Mouse (Mus musculus) mesoderm, embryonic 11.5 days (tissue): ENCODE data around the gene Ppp1r10.
A peak's percentile ranks its signal among the peaks of the same experiment; 100 is the strongest.
"Not testable (repeated sequence)": the region's sequence is repeated elsewhere in the genome, so short reads cannot be mapped to it uniquely, and the experiment has no call there.

ENCODE experiments used
- DNase-seq: peaks from one replicate; pipeline ENCODE4 v3.0.0-alpha.2; 2012; ENCODE audit warnings: low read depth, low spot score

Ppp1r10 gene

DNA sequence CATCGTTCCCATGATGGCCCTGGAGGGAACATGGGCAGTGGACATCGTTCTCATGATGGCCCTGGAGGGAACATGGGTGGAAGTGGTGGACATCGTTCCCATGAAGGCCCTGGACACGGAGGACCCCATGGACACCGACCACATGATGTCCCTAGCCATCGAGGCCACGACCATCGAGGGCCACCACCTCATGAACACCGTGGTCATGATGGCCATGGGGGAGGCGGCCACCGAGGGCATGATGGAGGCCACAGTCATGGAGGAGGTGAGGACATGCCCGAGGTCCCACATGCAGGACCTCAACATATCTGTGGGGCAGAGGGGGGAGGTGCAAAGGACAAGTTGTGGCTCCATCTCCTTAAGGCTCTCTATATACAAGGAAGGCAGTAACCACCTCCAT lies 14.4 kb downstream of the Ppp1r10 start:
- no peak for DNase-seq

- DNase-seq: no peak
Measured at GRCm38 (mm10) chr17:35932608-35933007, 16.4 kb downstream of the Ppp1r10 start.

GRCm38 (mm10) chr17:35935763-35936162 lies 19.5 kb downstream of the Ppp1r10 start:
- not testable (repeated sequence) for DNase-seq

GRCm38 (mm10) chr17:35937700-35938348 lies 21.6 kb downstream of the Ppp1r10 start:
- peak; percentile 82 for DNase-seq

- no peak for DNase-seq
Measured at GRCm38 (mm10) chr17:35939108-35939507, 22.9 kb downstream of the Ppp1r10 start.

GRCm38 (mm10) chr17:35939941-35940340 lies 23.7 kb downstream of the Ppp1r10 start:
- no peak for DNase-seq

DNA sequence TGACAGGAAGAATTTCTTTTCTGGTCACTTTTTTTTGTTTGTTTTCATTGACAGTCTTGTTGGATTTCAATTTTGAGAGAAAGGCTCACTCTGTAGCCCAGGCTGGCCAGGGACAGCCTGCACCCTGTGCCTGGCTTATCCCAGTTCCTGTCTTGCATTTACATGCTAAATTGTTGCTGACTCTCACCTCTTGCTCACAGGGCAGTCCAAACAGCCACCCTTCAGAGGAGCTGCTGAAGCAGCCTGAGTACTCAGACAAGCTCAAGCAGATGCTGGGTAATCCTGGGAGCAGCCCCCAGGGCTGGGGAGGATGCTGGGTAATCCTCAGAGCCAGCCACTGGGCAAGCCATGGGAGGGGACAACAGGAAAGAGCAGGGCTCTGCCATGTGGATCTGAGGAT lies 34.7 kb downstream of the Ppp1r10 start:
- DNase-seq: not testable (repeated sequence)

GRCm38 (mm10) chr17:35952559-35952958 lies 36.3 kb downstream of the Ppp1r10 start:
- not testable (repeated sequence) for DNase-seq

DNA sequence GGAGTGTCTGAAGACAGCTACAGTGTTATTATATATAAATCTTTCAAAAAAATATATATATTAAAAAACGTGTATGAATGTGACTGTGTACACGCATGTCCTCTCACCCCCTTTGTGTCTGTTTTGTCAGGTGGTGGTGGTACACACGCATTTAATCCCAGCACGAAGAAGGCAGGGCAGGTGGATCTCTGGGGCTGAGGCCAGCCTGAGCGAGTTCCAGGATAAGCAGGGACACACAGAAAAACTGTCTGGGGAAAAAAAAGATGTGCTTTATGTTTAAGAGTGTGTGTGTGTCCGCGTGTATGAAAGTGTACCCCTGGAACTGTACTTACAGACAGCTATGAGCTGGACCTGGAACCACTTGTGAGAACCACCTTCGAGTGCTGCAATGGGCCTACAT lies 38.4 kb downstream of the Ppp1r10 start:
- DNase-seq: no peak

DNA sequence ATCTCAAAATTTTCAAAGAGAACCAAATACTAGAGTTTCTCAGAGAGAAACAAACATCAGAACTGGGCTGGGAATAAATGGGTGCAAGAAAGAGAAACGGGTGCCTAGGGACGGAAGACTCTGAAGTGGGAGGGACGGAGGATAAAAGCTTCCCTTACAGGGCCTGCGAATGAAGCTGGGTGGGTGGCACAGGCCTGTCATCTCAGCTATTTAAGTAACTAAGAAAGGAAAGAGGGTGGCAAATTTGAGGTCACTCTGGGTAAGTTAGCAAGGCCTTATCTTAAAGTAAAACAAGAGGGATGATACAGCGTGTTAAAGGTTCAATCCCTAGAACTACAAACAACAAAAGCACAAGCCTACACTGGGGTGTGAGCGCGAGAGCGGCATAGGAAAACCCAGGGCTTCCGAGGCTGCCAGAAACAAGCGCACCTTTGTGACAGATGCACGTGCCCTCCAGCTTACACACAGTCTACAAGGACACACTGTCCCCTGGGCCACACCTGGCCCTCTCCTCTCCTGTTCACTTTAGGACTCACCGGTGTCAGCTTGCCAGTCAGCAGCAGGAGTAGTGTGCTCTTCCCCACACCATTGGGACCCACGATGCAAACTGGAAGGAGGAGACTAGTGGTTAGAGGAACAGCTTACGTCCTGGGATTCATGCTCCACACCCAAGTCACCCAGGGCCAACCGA lies 42.4 kb downstream of the Ppp1r10 start:
- DNase-seq: no peak

DNA sequence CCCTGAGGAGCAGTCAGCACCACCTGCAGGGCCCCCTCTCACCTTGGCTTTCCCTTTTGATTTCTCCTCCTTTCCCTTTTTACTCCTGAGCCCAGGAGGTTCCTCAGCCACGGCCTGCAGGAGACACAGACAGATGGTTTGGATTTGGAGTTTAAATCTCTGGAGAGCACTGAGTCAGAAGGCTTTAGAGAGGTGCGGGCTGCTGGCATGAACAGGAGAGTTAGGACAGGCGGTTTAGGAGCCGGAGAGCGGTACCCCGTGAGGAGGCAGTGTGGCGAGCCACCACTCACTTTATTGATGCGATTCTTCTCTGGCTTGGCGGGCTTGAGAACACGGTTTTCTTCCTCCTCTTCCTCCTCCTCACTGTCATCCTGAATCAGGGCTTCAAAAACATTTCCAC lies 47.0 kb downstream of the Ppp1r10 start:
- no peak for DNase-seq

- no peak for DNase-seq
Measured at GRCm38 (mm10) chr17:35967621-35968020, 51.4 kb downstream of the Ppp1r10 start.

DNA sequence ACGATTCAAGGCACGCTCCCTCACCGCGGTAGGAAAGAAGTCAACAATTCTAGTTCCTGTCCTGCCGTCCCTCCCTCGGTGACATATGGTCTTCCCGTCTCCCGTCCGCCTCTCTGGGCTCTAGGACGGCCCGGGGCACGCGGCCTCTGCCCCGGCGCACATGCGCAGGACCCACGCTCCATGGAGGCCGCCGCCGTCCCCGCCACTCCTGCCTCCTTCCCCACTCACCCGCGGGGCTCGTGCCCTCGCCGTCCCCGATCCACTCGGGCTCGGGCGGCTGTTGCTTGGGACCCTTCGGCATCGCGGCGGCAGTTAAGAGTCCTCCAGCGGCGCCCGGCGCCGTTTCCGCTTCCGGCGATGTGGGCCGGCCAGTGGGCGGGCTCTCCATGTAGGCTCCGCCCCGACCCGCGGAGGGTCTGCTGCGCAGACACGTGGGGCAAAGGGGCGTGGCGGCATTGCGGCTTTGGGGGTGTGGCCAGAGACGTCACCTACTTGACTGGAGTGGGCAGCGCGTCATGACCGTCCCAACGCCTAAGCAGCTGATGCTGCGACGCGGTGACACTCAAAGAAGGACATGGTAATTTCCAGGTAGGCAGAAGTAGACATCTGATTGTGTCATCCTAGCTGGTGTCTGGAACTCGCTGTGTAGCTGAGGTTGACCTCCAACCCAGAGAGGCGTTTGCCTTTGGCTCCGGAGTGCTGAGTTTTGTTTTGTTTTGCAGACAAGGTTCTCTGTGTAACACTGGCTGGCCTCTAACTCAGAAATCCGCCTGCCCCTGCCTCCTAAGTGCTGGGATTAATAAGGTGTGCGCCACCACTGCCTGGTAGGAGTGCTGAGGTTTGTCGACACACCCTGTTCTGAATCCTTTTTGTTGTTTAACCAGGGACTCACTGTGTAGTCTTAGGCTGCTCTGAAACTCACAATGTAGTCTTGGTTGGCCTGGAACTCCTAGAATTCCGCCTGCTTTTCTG lies 53.5 kb downstream of the Ppp1r10 start, which contains the start of gene Abcf1:
Gene Abcf1 (minus strand): TSS at position 344 of the 972 bp plus-strand sequence.
- peak; percentile 98 for DNase-seq

GRCm38 (mm10) chr17:35972131-35972530 lies 55.9 kb downstream of the Ppp1r10 start:
- no peak for DNase-seq

DNA sequence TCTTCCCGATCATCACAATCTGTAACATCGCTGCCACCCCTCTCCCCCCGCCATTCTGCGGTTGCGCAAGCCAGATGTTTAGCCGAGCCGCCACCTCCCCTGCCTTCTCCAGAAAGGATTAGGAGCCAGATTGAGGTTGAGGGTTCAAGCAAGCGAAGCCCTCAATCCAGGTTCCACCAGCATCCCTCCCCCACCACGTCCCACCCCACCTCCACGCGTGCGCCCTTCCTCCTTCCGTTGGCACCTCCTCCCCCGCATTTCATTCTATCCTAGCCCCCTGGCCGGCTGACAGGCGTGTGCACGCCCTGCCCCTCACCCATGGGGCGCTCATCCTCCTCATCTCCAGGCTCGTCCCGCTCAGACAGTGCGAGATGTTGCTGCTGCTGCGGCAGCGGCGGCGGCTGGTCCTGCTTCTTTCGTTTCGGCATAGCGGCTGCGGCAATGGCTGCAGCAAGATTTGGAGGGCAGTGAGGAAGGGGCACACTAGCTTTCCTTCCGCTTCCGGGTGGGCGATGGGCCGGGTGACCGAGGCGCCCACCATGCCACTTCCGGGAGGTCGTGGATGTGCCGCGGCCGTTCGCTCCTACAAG lies 62.7 kb downstream of the Ppp1r10 start:
- peak; percentile 87 for DNase-seq

- DNase-seq: peak; percentile 92
Measured at GRCm38 (mm10) chr17:35979401-35980362, 63.4 kb downstream of the Ppp1r10 start, which contains the start of the genes Gnl1 and Prr3. Gene Gnl1, plus strand, starts transcription at chr17:35979851. Gene Prr3, minus strand, starts transcription at chr17:35980236.

DNA sequence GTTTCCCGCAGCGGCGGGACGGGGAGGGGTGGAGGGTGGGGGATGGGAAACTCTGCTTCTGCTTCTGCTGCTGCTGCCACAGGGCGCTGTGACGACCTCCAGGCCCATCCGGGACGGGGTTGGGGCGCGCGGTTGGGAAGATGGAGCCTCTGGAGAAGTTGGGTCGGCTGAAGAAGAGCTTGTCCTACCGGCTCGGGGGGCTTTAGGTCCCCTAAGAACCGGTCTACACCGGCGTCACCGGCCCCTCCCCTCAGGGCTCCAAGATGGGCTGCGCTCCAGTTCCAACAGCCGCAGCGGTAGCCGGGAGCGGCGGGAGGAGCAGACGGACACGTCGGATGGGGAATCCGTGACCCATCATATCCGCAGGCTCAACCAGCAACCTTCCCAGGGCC lies 64.1 kb downstream of the Ppp1r10 start:
- DNase-seq: peak; percentile 37

GRCm38 (mm10) chr17:35981776-35982175 lies 65.5 kb downstream of the Ppp1r10 start:
- DNase-seq: no peak
